Mouse (Mus musculus) CH12.LX (cell line): ENCODE results near the gene Sar1b. TPM values are rescaled to one million over a fixed set of nuclear protein-coding genes. Genes with fewer than 3 reads are reported as not detected.

Experiments used
- DNase-seq: peaks from one replicate; pipeline ENCODE4 v3.0.0-alpha.2; 2013; ENCODE audit errors: extremely low read depth
- H3K27ac ChIP-seq: 2 replicates; pipeline ENCODE4 v1.5.1; 2012; ENCODE audit warnings: low read depth, mild to moderate bottlenecking, control low read depth, moderate library complexity; ENCODE audit not compliant: insufficient read depth
- H3K27me3 ChIP-seq: replicated peaks from 2 replicates; pipeline ENCODE3; 2012; ENCODE audit warnings: inconsistent platforms
- H3K36me3 ChIP-seq, 2 experiments: replicated peaks in 1 of 2; 2 replicates each; pipeline versions ENCODE3 to v1.6.1; 2012; ENCODE audit warnings: inconsistent platforms in 1 of 2, low read length in 1 of 2, mild to moderate bottlenecking in 1 of 2, mixed read lengths in 1 of 2, moderate library complexity in 1 of 2; ENCODE audit not compliant: control insufficient read depth in 1 of 2, insufficient read depth in 1 of 2
- H3K4me1 ChIP-seq, 2 experiments: 2 replicates each; pipeline ENCODE4 v1.6.1; 2012; ENCODE audit warnings: inconsistent platforms in 1 of 2, moderate library complexity in 1 of 2; ENCODE audit not compliant: insufficient read depth in 2 of 2, control insufficient read depth in 1 of 2
- H3K4me2 ChIP-seq: 2 replicates; pipeline ENCODE4 v1.6.1; 2012; ENCODE audit warnings: low read depth, mild to moderate bottlenecking, control low read depth; ENCODE audit not compliant: poor library complexity, insufficient read depth, severe bottlenecking
- H3K4me3 ChIP-seq, 3 experiments: fragments of 150-350 bp in 1 of 3; sonication (generic) in 1 of 3; replicated peaks in 1 of 3; 2 replicates each; pipeline versions ENCODE3 to v1.5.1; 2011 to 2012; ENCODE audit warnings: low read depth in 2 of 3, low read length in 2 of 3, mild to moderate bottlenecking in 2 of 3, moderate library complexity in 2 of 3, control low read depth in 1 of 3, improper control_type of control experiment in 1 of 3, inconsistent platforms in 1 of 3, mixed read lengths in 1 of 3; ENCODE audit not compliant: poor library complexity in 1 of 3
- H3K79me2 ChIP-seq: replicated peaks from 2 replicates; pipeline ENCODE4 v1.6.1; 2012; ENCODE audit warnings: mild to moderate bottlenecking, moderate library complexity; ENCODE audit not compliant: control insufficient read depth, poor library complexity, insufficient read depth, severe bottlenecking; ENCODE audit errors: extremely low read depth
- H3K9ac ChIP-seq: 2 replicates; pipeline ENCODE4 v1.6.1; 2012; ENCODE audit warnings: low read depth, mild to moderate bottlenecking, control low read depth, moderate library complexity; ENCODE audit not compliant: insufficient read depth
- H3K9me3 ChIP-seq: replicated peaks from 2 replicates; pipeline ENCODE3; 2012; ENCODE audit warnings: low read length, inconsistent platforms, mixed read lengths
- BHLHE40 ChIP-seq: IDR thresholded peaks from 2 replicates; pipeline ENCODE4 v1.6.1; 2011; ENCODE audit warnings: mild to moderate bottlenecking, low read depth, low read length, improper control_type of control experiment
- CHD1 ChIP-seq: IDR thresholded peaks from 2 replicates; pipeline ENCODE4 v1.6.1; 2012; ENCODE audit warnings: low read depth, low read length, improper control_type of control experiment, inconsistent platforms
- CHD2 ChIP-seq: IDR thresholded peaks from 2 replicates; pipeline ENCODE4 v1.6.1; 2011; ENCODE audit warnings: low read length, improper control_type of control experiment
- CTCF ChIP-seq, 2 experiments: IDR thresholded peaks in 1 of 2; conservative IDR thresholded peaks in 1 of 2; 2 replicates each; pipeline ENCODE4 v1.5.1; 2011 to 2012; ENCODE audit warnings: low read depth in 2 of 2, low read length in 2 of 2, improper control_type of control experiment in 1 of 2, inconsistent platforms in 1 of 2, mild to moderate bottlenecking in 1 of 2, moderate library complexity in 1 of 2
- E2F4 ChIP-seq: IDR thresholded peaks from 2 replicates; pipeline ENCODE4 v1.6.1; 2011; ENCODE audit warnings: low read depth, low read length, improper control_type of control experiment; ENCODE audit not compliant: insufficient replicate concordance
- ELF1 ChIP-seq: IDR thresholded peaks from 2 replicates; pipeline ENCODE4 v1.6.1; 2014; ENCODE audit warnings: low read depth, mild to moderate bottlenecking, inconsistent platforms, low read length, improper control_type of control experiment
- EP300 ChIP-seq: IDR thresholded peaks from 2 replicates; pipeline ENCODE4 v1.6.1; 2011; ENCODE audit warnings: low read length, improper control_type of control experiment
- ETS1 ChIP-seq: conservative IDR thresholded peaks from 2 replicates; pipeline ENCODE4 v1.6.1; 2012; ENCODE audit warnings: low read depth, mild to moderate bottlenecking, inconsistent platforms, low read length, improper control_type of control experiment, moderate library complexity
- GABPA ChIP-seq: IDR thresholded peaks from 2 replicates; pipeline ENCODE4 v1.6.1; 2012; ENCODE audit warnings: low read depth, low read length, improper control_type of control experiment, inconsistent platforms; ENCODE audit not compliant: insufficient replicate concordance
- HCFC1 ChIP-seq: IDR thresholded peaks from 2 replicates; pipeline ENCODE4 v1.6.1; 2012; ENCODE audit warnings: low read depth, mild to moderate bottlenecking, inconsistent platforms, low read length, improper control_type of control experiment
- IRF4 ChIP-seq: IDR thresholded peaks from 2 replicates; pipeline ENCODE4 v1.6.1; 2014; ENCODE audit warnings: low read depth, mild to moderate bottlenecking, inconsistent platforms, low read length, improper control_type of control experiment
- JUN ChIP-seq: IDR thresholded peaks from 2 replicates; pipeline ENCODE4 v1.6.1; 2011; ENCODE audit warnings: low read depth, mild to moderate bottlenecking, low read length, improper control_type of control experiment, moderate library complexity; ENCODE audit not compliant: insufficient read depth
- JUND ChIP-seq: conservative IDR thresholded peaks from 2 replicates; pipeline ENCODE4 v1.6.1; 2011; ENCODE audit warnings: low read depth, low read length, improper control_type of control experiment
- KAT2A ChIP-seq: IDR thresholded peaks from 2 replicates; pipeline ENCODE4 v1.6.1; 2012; ENCODE audit warnings: low read length, improper control_type of control experiment, inconsistent platforms; ENCODE audit not compliant: insufficient replicate concordance
- MAFK ChIP-seq: IDR thresholded peaks from 2 replicates; pipeline ENCODE4 v1.6.1; 2011; ENCODE audit warnings: low read length, improper control_type of control experiment; ENCODE audit not compliant: insufficient replicate concordance
- MAX ChIP-seq: IDR thresholded peaks from 2 replicates; pipeline ENCODE4 v1.6.1; 2011; ENCODE audit warnings: low read length, improper control_type of control experiment
- MAZ ChIP-seq: IDR thresholded peaks from 2 replicates; pipeline ENCODE4 v1.6.1; 2012; ENCODE audit warnings: low read depth, mild to moderate bottlenecking, inconsistent platforms, low read length, improper control_type of control experiment, moderate library complexity
- MEF2A ChIP-seq: IDR thresholded peaks from 2 replicates; pipeline ENCODE4 v1.6.1; 2014; ENCODE audit warnings: low read depth, mild to moderate bottlenecking, inconsistent platforms, low read length, improper control_type of control experiment, borderline replicate concordance
- MXI1 ChIP-seq: IDR thresholded peaks from 2 replicates; pipeline ENCODE4 v1.6.1; 2011; ENCODE audit warnings: mild to moderate bottlenecking, low read depth, low read length, improper control_type of control experiment
- MYC ChIP-seq: IDR thresholded peaks from 2 replicates; pipeline ENCODE4 v1.6.1; 2011; ENCODE audit warnings: low read depth, mild to moderate bottlenecking, improper control_type of control experiment, low read length
- NELFE ChIP-seq: IDR thresholded peaks from 2 replicates; pipeline ENCODE4 v1.6.1; 2011; ENCODE audit warnings: low read depth, low read length, improper control_type of control experiment
- NRF1 ChIP-seq: IDR thresholded peaks from 2 replicates; pipeline ENCODE4 v1.6.1; 2014; ENCODE audit warnings: low read depth, mild to moderate bottlenecking, inconsistent platforms, low read length, improper control_type of control experiment, moderate library complexity
- PAX5 ChIP-seq: IDR thresholded peaks from 2 replicates; pipeline ENCODE4 v1.6.1; 2012; ENCODE audit warnings: low read length, inconsistent platforms, mixed read lengths
- POLR2A ChIP-seq: IDR thresholded peaks from 2 replicates; pipeline ENCODE4 v1.6.1; 2011; ENCODE audit warnings: low read depth, mild to moderate bottlenecking, improper control_type of control experiment, low read length
- POLR2AphosphoS2 ChIP-seq: IDR thresholded peaks from 2 replicates; pipeline ENCODE4 v1.6.1; 2011; ENCODE audit warnings: low read depth, low read length, improper control_type of control experiment
- RAD21 ChIP-seq: IDR thresholded peaks from 2 replicates; pipeline ENCODE4 v1.6.1; 2011; ENCODE audit warnings: low read depth, mild to moderate bottlenecking, low read length, improper control_type of control experiment, moderate library complexity
- RCOR1 ChIP-seq: conservative IDR thresholded peaks from 2 replicates; pipeline ENCODE4 v1.6.1; 2012; ENCODE audit warnings: low read depth, mild to moderate bottlenecking, inconsistent platforms, low read length, improper control_type of control experiment
- SIN3A ChIP-seq: IDR thresholded peaks from 2 replicates; pipeline ENCODE4 v1.6.1; 2012; ENCODE audit warnings: low read length, improper control_type of control experiment, inconsistent platforms
- SMC3 ChIP-seq: IDR thresholded peaks from 2 replicates; pipeline ENCODE4 v1.6.1; 2011; ENCODE audit warnings: low read depth, low read length, improper control_type of control experiment
- TBP ChIP-seq: conservative IDR thresholded peaks from 2 replicates; pipeline ENCODE4 v1.6.1; 2011; ENCODE audit warnings: low read depth, low read length, improper control_type of control experiment
- TCF12 ChIP-seq: IDR thresholded peaks from 2 replicates; pipeline ENCODE4 v1.6.1; 2014; ENCODE audit warnings: low read depth, mild to moderate bottlenecking, inconsistent platforms, low read length, improper control_type of control experiment
- UBTF ChIP-seq: IDR thresholded peaks from 2 replicates; pipeline ENCODE4 v1.6.1; 2012; ENCODE audit warnings: low read depth, mild to moderate bottlenecking, inconsistent platforms, low read length, improper control_type of control experiment, moderate library complexity
- USF1 ChIP-seq: IDR thresholded peaks from 2 replicates; pipeline ENCODE4 v1.6.1; 2014; ENCODE audit warnings: low read depth, mild to moderate bottlenecking, inconsistent platforms, low read length, improper control_type of control experiment
- USF2 ChIP-seq: conservative IDR thresholded peaks from 2 replicates; pipeline ENCODE4 v1.6.1; 2011; ENCODE audit warnings: low read depth, low read length, improper control_type of control experiment
- ZC3H11A ChIP-seq: IDR thresholded peaks from 2 replicates; pipeline ENCODE4 v1.6.1; 2012; ENCODE audit warnings: low read depth, mild to moderate bottlenecking, inconsistent platforms, low read length, improper control_type of control experiment
- ZKSCAN1 ChIP-seq: IDR thresholded peaks from 2 replicates; pipeline ENCODE4 v1.6.1; 2012; ENCODE audit warnings: low read depth, inconsistent platforms, low read length, improper control_type of control experiment, borderline replicate concordance
- ZMIZ1 ChIP-seq: IDR thresholded peaks from 2 replicates; pipeline ENCODE4 v1.6.1; 2012; ENCODE audit warnings: low read depth, mild to moderate bottlenecking, inconsistent platforms, low read length, improper control_type of control experiment
- ZNF384 ChIP-seq: IDR thresholded peaks from 2 replicates; pipeline ENCODE4 v1.6.1; 2012; ENCODE audit warnings: low read depth, low read length, improper control_type of control experiment, inconsistent platforms
- dilution Hi-C: fragments of 300-500 bp; cut with MboI; formaldehyde crosslinking; loops from 2 replicates; pipeline ENCODE4 v1.14.3; 2020; ENCODE audit warnings: low sequenced_read_pairs; ENCODE audit not compliant: extremely low pct_unique_long_range_greater_than_20kb, extremely low pct_ligation_motif_present
- in situ Hi-C: fragments of 300-500 bp; cut with MboI; formaldehyde crosslinking; loops from 3 replicates; pipeline ENCODE4 v1.14.3; 2019; ENCODE audit warnings: low sequenced_read_pairs, low pct_ligation_motif_present, low pct_unique_long_range_greater_than_20kb, mixed read lengths
- polyA plus RNA-seq: library from polyadenylated mRNA; unstranded; fragments of >175 nt; gene quantifications from 2 replicates; pipeline ENCODE4 v1.2.1, GENCODE M21; 2012; ENCODE audit warnings: low read depth; ENCODE audit not compliant: insufficient read length
- total RNA-seq, 2 experiments: library from RNA; depleted of rRNA; stranded (reverse); fragments of 300-350 nt in 1 of 2; fragments of >200 nt in 1 of 2; gene quantifications; 2 replicates each; pipeline ENCODE4 v1.2.3; 2012 to 2014

Sar1b gene
- total and polyA plus RNA-seq, 3 experiments: 79.3 to 258 (median 171) TPM

DNA sequence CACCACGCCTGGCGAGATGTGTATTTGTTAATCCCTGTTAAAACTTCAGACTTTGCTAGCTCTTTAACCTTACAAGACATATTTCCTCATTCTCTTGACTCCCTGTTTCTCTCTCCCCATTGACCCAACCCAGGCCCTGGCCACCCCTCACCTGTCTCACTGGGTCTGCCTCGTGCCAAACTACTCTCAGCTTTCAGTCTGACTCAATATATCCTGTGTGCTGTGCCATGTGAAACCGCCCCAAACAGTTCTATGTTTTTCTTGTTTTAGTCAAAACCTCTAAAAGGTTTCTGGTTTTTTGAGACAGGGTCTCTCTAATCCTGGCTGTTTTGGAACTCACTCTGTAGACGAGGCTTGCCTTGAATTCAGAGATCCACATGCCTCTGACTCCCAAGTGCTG is 2.2 kb upstream of the Sar1b start:
- in situ Hi-C loops: no loop called here
- no peak overlapping the region for H3K4me3 ChIP-seq
- H3K4me2 ChIP-seq: peak overlapping the region; percentile 24
- 0 out of 2 replicates have a peak overlapping the region, but pooled peaks have one; percentile 22 for H3K27ac ChIP-seq
- H3K9me3 ChIP-seq: no peaks in the 10 kb centered on the region
- H3K9ac ChIP-seq: no peak overlapping the region
- H3K27me3 ChIP-seq: no peaks in the 10 kb centered on the region
- peaks cover 17 to 66% of the 10 kb centered on the region in 2 experiments for H3K4me1 ChIP-seq
- peaks cover 0 to 8% of the 10 kb centered on the region in 2 experiments for H3K36me3 ChIP-seq
- H3K79me2 ChIP-seq: peaks cover 26% of the 10 kb centered on the region
- no peak for TF ChIP-seq ZMIZ1
- TF ChIP-seq ETS1: peak; percentile 84
- peak; percentile 78 for TF ChIP-seq SIN3A
- TF ChIP-seq KAT2A: no peak
- TF ChIP-seq MAZ: no peak; the same call in 1 of the 2 replicates
- peak; percentile 97 for TF ChIP-seq IRF4
- TF ChIP-seq MEF2A: peak; percentile 36; the same call in 1 of the 2 replicates
- TF ChIP-seq RCOR1: peak; percentile 92
- TF ChIP-seq GABPA: no peak
- TF ChIP-seq E2F4: no peak
- TF ChIP-seq ZNF384: 0 out of 2 replicates have a peak, but pooled peaks have one; percentile 15
- no peak for TF ChIP-seq NRF1
- no peak for TF ChIP-seq PAX5
- TF ChIP-seq CHD2: 0 out of 2 replicates have a peak, but pooled peaks have one; percentile 30
- no peak; the same call in 1 of the 2 replicates for TF ChIP-seq MXI1
- peak; percentile 73; the same call in 1 of the 2 replicates for TF ChIP-seq TCF12
- TF ChIP-seq CHD1: no peak
- TF ChIP-seq MAFK: 0 out of 2 replicates have a peak, but pooled peaks have one; percentile 36
- TF ChIP-seq UBTF: no peak
- TF ChIP-seq POLR2AphosphoS2: no peak
- TF ChIP-seq ZC3H11A: no peak
- no peak for TF ChIP-seq RAD21
- TF ChIP-seq ELF1: no peak
- TF ChIP-seq USF1: no peak
- no peak for TF ChIP-seq SMC3
- no peak for TF ChIP-seq TBP
- TF ChIP-seq JUN: peak; percentile 72
- TF ChIP-seq NELFE: no peak
- peak; percentile 79 for TF ChIP-seq MAX
- no peak for TF ChIP-seq USF2
- TF ChIP-seq JUND: peak; percentile 86
- TF ChIP-seq BHLHE40: peak; percentile 99
- TF ChIP-seq POLR2A: no peak
- TF ChIP-seq MYC: peak; percentile 94; the same call in 1 of the 2 replicates
- no peak for TF ChIP-seq CTCF (conservative IDR thresholded peaks at IDR 0.05 in 1 of 2, IDR thresholded peaks at IDR 0.05 in 1 of 2; ENCODE audit: low read depth in 2 of 2, low read length in 2 of 2)
- no peak for TF ChIP-seq ZKSCAN1
- TF ChIP-seq HCFC1: no peak
- peak; percentile 88 for TF ChIP-seq EP300
- peak; percentile 40 for DNase-seq
- dilution Hi-C loops: no loop called here
